Comparison of ENCODE assay signal across 8 mouse cellular contexts in genomic region chr1:64531548-64531947, GRCm38 (mm10). TPM values are rescaled to one million over a fixed set of nuclear protein-coding genes. Genes with fewer than 3 reads are reported as not detected.
DNase-seq lines count a peak whose midpoint lies in the region; ATAC-seq and TF ChIP-seq lines count a peak whose summit lies in the region.

No protein-coding gene starts in this region.

- peak overlapping the region; percentile 80 for H3K9ac ChIP-seq in hindbrain, embryonic 12.5 days
- H3K9ac ChIP-seq in midbrain, embryonic 13.5 days (replicated peaks), result peak overlapping the region; percentile 91

- H3K4me2 ChIP-seq in hindbrain, embryonic 12.5 days (replicated peaks), result peak overlapping the region; percentile 87
- H3K4me2 ChIP-seq in midbrain, embryonic 13.5 days (replicated peaks), result peak overlapping the region; percentile 85

- peak overlapping the region; percentile 90 for H3K4me3 ChIP-seq in hindbrain, embryonic 12.5 days
- H3K4me3 ChIP-seq in midbrain, embryonic 13.5 days (replicated peaks), result peak overlapping the region; percentile 71

- DNase-seq in kidney, adult 9 months, result peak; percentile 15
- no peak for DNase-seq in kidney, adult 8-10 months
- DNase-seq in brain, embryonic 14.5 days (ENCODE audit: low read depth), result peak; percentile 5
- no peak for DNase-seq in left cerebral cortex, adult 18-20 months (ENCODE audit: low spot score in 2 of 2)
- DNase-seq in frontal cortex, postnatal 25 days (ENCODE audit: low spot score in 2 of 2), result no peak
- no peak for DNase-seq in gastrocnemius, adult 8-10 months (ENCODE audit: low spot score in 2 of 2)

- no peak overlapping the region; the same call in 1 of the 2 replicates for H3K27ac ChIP-seq in hindbrain, embryonic 12.5 days
- H3K27ac ChIP-seq in midbrain, embryonic 13.5 days, result peak overlapping the region; percentile 100

- no peak for TF ChIP-seq CTCF in brain, embryonic 14.5 days (IDR thresholded peaks at IDR 0.05; ENCODE audit: borderline replicate concordance, extremely low read depth, insufficient read depth, insufficient read length)

- peaks cover 21% of the 10 kb centered on the region for H3K4me1 ChIP-seq in hindbrain, embryonic 12.5 days
- H3K4me1 ChIP-seq in midbrain, embryonic 13.5 days (replicated peaks), result peaks cover 36% of the 10 kb centered on the region

- no peaks in the 10 kb centered on the region for H3K9me3 ChIP-seq in hindbrain, embryonic 12.5 days (replicated peaks)
- no peaks in the 10 kb centered on the region for H3K9me3 ChIP-seq in midbrain, embryonic 13.5 days

- H3K36me3 ChIP-seq in hindbrain, embryonic 12.5 days, result 0 out of 2 replicates have a peak, but pooled peaks cover 4% of the 10 kb centered on the region
- no peaks in the 10 kb centered on the region for H3K36me3 ChIP-seq in midbrain, embryonic 13.5 days

- H3K27me3 ChIP-seq in hindbrain, embryonic 12.5 days, result no peaks in the 10 kb centered on the region
- no peaks in the 10 kb centered on the region for H3K27me3 ChIP-seq in midbrain, embryonic 13.5 days

- 30% methylated on average over 7 of the region's 7 CpGs for WGBS in hindbrain, embryonic 12.5 days
- 24% methylated on average over 7 of the region's 7 CpGs for WGBS in midbrain, embryonic 13.5 days

- ATAC-seq in hindbrain, embryonic 12.5 days (ENCODE audit: low FRiP score), result no peak
- ATAC-seq in midbrain, embryonic 13.5 days, result no peak

- TF ChIP-seq POLR2A in brain, embryonic 14.5 days (IDR thresholded peaks at IDR 0.05; ENCODE audit: borderline replicate concordance, extremely low read depth, insufficient read depth, insufficient read length, poor library complexity, severe bottlenecking), result no peak

RNA-seq across cellular contexts. Expression of gene Creb1, which starts 0.9 kb away (rescaled TPM):
- polyA plus RNA-seq in brain, embryonic 14.5 days (2012; rRNA removed), result 21.3 and 33.8 TPM in 2 replicates
- 55.5 and 57.1 TPM in 2 replicates for polyA plus RNA-seq in hindbrain, embryonic 12.5 days (2016; fragmentation: Nextera tagmentation; extraction: Ambion mirVana)
- polyA plus RNA-seq in midbrain, embryonic 13.5 days (2015; fragmentation: Nextera tagmentation; extraction: Ambion mirVana), result 44.4 and 48.8 TPM in 2 replicates
- total RNA-seq in left cerebral cortex, adult 18-20 months (2021), result 10 to 100 TPM; 55.2 TPM
- total RNA-seq in gastrocnemius, adult 8-10 months (2022), result 10 to 100 TPM; 15.1 to 19.7 (median 17.5) TPM

Comparison
In these comparisons a context has a peak if more than half of its experiments do, and no peak if none do; other contexts are left out.
1. DNase-seq: peak in kidney, adult 9 months (single experiment) and brain, embryonic 14.5 days (single experiment); none in kidney, adult 8-10 months (0 of 2), left cerebral cortex, adult 18-20 months (0 of 2), frontal cortex, postnatal 25 days (0 of 2) and gastrocnemius, adult 8-10 months (0 of 2).